Mouse (Mus musculus): ENCODE data around the gene Slamf9. TPM values are rescaled to one million over a fixed set of nuclear protein-coding genes. Genes with fewer than 3 reads are reported as not detected.

Gene Slamf9
- total RNA-seq (2017): 17.0 to 25.6 TPM (median 21.4 TPM) in 3 replicates

- ATAC-seq (replicated peaks; ENCODE audit: insufficient number of reproducible peaks, low FRiP score, low TSS enrichment, poor library complexity, severe bottlenecking): peak; percentile 88
Observed at GRCm38 (mm10) chr1:172475054-172475741, at the start of gene Slamf9. Gene Slamf9, plus strand, starts transcription at chr1:172475358.

GRCm38 (mm10) chr1:172426419-172426818 lies 48.7 kb upstream of the Slamf9 start:
- no peak for ATAC-seq (replicated peaks; ENCODE audit: insufficient number of reproducible peaks, low FRiP score, low TSS enrichment, poor library complexity, severe bottlenecking)

GRCm38 (mm10) chr1:172427841-172428240 lies 47.3 kb upstream of the Slamf9 start:
- no peak for ATAC-seq (replicated peaks; ENCODE audit: insufficient number of reproducible peaks, low FRiP score, low TSS enrichment, poor library complexity, severe bottlenecking)

DNA sequence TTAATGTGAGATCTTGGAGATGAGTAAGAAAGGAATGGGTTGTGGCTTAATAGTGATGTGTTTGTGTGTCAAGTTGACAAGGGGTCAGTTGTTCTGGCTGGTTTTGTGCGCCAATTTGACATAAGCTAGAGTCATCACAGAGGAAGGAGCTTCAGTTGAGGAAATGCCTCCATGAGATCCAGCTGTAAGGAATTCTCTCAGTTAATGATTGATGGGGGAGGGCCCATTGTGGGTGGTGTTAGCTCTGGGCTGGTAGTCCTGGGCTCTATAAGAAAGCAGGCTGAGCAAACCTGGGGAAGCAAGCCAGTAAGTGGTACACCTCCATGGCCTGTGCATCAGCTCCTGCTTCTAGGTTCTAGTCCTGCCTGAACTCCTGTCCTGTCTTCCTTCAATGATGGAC lies 46.5 kb upstream of the Slamf9 start:
- no peak for ATAC-seq (replicated peaks; ENCODE audit: insufficient number of reproducible peaks, low FRiP score, low TSS enrichment, poor library complexity, severe bottlenecking)

GRCm38 (mm10) chr1:172430731-172431220 lies 44.4 kb upstream of the Slamf9 start:
- no peak for ATAC-seq (replicated peaks; ENCODE audit: insufficient number of reproducible peaks, low FRiP score, low TSS enrichment, poor library complexity, severe bottlenecking)

DNA sequence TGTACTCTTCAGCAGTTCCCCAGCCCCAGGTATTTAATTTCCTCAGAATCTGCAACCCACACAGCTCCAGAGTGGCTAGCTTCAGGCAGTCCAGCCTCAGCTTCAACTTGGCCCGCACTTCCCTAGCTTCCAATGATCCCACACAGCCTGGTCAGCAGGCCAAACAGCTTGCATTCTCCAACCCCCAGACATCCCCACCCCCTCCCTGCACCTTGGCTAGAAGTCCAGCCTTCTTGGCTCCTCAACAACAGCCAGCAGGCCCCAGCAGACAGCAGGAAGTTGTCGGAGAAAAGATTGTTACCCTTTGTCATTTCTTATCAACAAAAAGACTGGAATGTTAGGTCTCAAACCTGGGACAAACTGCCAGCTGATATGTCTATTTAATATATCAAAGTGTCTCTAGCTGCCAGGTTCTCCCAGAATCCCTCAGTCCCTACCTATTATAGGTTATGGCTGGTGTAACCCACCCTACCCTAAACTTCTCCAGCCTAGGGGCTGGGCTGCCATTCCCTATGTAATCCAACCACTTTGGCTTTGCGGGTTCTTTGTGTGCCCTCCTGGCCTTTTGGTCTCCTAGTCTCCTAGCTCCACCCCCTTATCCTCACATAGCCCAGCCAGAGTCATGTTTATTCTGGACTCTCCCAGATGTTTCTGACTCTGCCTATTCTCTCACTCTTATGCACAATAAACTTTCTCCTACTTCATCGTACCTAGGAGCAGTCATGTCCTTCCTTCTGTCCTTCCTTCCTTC lies 43.1 kb upstream of the Slamf9 start:
- ATAC-seq (replicated peaks; ENCODE audit: insufficient number of reproducible peaks, low FRiP score, low TSS enrichment, poor library complexity, severe bottlenecking): no peak

- no peak for ATAC-seq (replicated peaks; ENCODE audit: insufficient number of reproducible peaks, low FRiP score, low TSS enrichment, poor library complexity, severe bottlenecking)
Observed at GRCm38 (mm10) chr1:172432587-172432955, 42.6 kb upstream of the Slamf9 start.

DNA sequence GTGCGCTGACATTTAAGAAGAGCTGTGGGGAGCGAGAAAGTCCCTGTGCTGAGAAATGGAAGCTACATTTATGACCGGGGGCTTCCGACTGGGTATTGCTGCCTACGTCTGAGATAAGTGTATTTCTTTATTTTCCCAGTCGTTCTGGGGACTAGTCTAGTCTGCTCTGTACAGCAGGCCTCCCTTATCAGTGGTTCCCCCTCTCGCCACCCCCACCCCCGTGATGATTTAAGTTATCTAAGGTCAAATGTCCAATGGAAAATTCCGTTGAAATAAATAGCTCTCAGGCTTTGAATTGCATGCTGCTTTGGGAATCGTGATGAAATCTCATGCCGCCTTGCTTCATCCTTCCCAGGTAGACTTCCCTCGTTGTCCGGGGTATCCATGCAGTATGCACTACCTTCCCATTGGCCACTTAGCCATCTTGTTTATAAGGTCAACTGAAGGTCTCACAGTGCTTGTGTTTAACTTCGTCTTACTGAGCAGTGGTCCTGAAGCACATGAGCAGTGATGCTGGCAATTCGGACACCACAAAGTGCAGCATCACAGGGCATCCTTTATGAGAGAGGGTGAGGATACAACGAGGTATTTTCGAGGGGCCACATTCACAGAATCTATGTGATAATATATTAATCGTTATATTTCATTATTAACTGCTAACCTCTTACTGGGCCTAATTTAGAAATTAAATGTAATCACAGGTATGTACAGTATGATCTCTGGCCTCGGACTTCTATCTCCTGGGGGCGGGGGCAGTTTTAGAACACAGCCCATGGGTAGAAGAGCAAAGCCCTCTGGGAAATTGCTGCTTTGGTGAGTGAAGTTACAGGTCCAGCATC lies 41.9 kb upstream of the Slamf9 start:
- no peak for ATAC-seq (replicated peaks; ENCODE audit: insufficient number of reproducible peaks, low FRiP score, low TSS enrichment, poor library complexity, severe bottlenecking)

GRCm38 (mm10) chr1:172433851-172434165 lies 41.4 kb upstream of the Slamf9 start:
- no peak for ATAC-seq (replicated peaks; ENCODE audit: insufficient number of reproducible peaks, low FRiP score, low TSS enrichment, poor library complexity, severe bottlenecking)

- no peak for ATAC-seq (replicated peaks; ENCODE audit: insufficient number of reproducible peaks, low FRiP score, low TSS enrichment, poor library complexity, severe bottlenecking)
Observed at GRCm38 (mm10) chr1:172436785-172437184, 38.4 kb upstream of the Slamf9 start.

GRCm38 (mm10) chr1:172438621-172439020 lies 36.5 kb upstream of the Slamf9 start:
- ATAC-seq (replicated peaks; ENCODE audit: insufficient number of reproducible peaks, low FRiP score, low TSS enrichment, poor library complexity, severe bottlenecking): no peak

- no peak for ATAC-seq (replicated peaks; ENCODE audit: insufficient number of reproducible peaks, low FRiP score, low TSS enrichment, poor library complexity, severe bottlenecking)
Observed at GRCm38 (mm10) chr1:172440521-172440920, 34.6 kb upstream of the Slamf9 start.

DNA sequence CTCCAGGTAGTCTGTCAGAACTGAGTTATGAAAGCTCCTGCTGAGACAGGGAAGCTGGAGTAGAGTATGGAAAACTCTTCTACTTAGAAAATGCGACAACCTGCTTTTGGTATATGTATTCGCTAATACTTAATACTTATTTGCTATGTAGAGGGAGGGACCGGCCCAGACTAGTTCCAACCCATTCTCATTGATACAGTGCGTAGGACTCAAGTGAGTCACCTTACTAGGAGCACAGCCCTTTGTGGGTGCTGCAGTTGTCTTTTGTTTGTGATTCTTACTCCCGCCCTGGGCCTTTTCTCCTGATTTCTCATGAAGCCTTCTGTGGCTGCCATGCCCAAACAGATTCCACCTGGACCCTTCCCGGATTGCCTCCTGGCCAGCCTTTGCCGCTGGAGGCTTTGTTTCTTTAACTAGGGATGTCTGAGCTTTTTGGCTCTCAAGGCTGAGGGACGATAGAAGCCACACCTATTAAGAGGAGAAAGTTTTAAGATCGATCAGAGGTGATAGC lies 33.2 kb upstream of the Slamf9 start:
- ATAC-seq (replicated peaks; ENCODE audit: insufficient number of reproducible peaks, low FRiP score, low TSS enrichment, poor library complexity, severe bottlenecking): no peak

GRCm38 (mm10) chr1:172450226-172450625 lies 24.9 kb upstream of the Slamf9 start:
- ATAC-seq (replicated peaks; ENCODE audit: insufficient number of reproducible peaks, low FRiP score, low TSS enrichment, poor library complexity, severe bottlenecking): no peak

DNA sequence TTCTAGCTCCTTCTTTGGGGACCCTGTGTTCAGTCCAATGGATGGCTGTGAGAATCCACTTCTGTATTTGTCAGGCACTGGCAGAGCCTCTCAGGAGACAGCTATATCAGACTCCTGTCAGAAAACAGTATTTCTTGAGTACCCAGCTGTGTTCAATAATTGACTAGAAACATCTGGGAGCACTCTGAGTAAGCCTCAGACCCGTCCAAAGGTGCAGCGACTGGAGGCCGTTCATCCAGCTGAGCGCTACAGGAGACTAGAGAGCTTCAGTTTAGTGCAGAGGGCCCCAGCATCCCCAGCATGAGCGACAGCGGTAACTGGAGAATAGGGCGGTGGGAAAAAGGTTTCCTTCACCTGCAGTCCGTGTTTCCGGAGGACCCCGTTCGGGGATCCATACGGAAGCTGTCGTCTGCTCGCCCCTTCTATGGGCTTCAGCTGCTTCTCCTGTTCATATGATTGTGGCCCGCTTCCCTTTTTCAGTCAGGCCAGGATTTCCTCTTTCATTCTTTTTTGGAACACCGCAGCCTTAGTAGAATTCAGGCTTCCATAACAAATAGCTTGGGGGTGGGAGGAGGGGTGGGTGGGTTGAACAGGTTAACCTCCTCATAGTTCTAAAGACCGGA lies 24.2 kb upstream of the Slamf9 start:
- ATAC-seq (replicated peaks; ENCODE audit: insufficient number of reproducible peaks, low FRiP score, low TSS enrichment, poor library complexity, severe bottlenecking): no peak

DNA sequence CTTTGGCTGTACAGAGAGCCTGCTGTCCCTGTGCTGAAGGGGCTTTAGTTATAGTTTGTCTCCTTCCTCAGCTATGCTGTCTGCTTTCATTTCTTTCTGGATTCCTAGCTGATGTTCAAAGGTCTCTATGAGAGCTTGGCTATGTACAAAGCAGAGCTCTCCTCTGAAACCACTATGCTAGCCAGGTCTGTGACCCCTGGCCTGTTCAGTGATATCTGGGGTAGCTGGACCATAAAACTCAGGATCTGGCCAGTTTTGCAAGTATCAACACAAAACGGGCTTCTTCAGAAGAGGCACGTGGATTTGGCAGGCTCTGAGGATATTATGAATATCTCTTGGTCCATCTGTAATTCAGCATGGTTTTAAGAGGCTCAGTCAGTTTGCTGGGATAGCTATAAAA lies 22.2 kb upstream of the Slamf9 start:
- no peak for ATAC-seq (replicated peaks; ENCODE audit: insufficient number of reproducible peaks, low FRiP score, low TSS enrichment, poor library complexity, severe bottlenecking)

DNA sequence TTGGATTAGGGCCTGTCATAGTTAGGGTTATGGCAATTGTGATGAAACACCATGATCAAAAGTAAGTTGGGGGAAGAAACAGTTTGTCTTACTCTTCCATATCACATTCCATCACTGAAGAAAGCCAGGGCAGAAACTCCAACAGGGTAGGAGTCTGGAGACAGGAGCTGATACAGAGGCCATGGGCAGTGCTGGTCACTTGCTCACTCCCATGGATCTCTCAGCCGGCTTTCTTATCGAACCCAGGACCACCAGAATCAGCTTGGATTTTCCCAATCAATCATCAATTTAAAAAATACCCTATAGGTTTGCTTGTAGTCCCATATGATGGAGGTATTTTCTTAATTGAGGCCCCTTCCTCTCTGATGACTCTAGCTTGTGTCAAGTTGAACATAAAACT lies 21.3 kb upstream of the Slamf9 start:
- ATAC-seq (replicated peaks; ENCODE audit: insufficient number of reproducible peaks, low FRiP score, low TSS enrichment, poor library complexity, severe bottlenecking): no peak

- peak; percentile 36; the same call in 1 of the 2 replicates for ATAC-seq (replicated peaks; ENCODE audit: insufficient number of reproducible peaks, low FRiP score, low TSS enrichment, poor library complexity, severe bottlenecking)
Observed at GRCm38 (mm10) chr1:172455416-172455815, 19.7 kb upstream of the Slamf9 start.

Measured in monocyte, adult 5-6 weeks (primary cell).